Mouse (Mus musculus): ENCODE data around the gene Tal1.
A peak's percentile ranks its signal among the peaks of the same experiment; 100 is the strongest.

Gene Tal1

DNA sequence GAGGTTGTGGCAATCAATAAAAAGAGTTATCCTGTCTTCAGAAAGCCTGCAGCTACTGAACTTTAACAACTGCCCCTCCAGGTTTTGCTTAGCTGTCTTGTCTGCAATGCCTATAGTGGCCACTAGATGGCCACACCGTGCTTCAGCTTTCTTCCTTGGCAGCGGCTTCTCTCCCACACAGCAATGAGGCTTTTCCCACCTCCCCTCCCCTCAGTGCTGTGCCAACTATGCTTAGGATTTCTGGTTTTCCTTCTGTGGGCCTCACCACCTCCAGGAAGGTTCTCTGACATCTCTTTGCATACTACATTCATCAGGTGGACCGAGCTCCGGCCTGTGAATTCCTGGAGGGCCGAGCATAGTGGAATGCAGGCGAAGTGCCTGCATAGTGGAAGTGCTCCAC, 45.5 kb downstream of the Tal1 start:
- peak; percentile 58 for DNase-seq (ENCODE audit: low read depth, low spot score)

DNA sequence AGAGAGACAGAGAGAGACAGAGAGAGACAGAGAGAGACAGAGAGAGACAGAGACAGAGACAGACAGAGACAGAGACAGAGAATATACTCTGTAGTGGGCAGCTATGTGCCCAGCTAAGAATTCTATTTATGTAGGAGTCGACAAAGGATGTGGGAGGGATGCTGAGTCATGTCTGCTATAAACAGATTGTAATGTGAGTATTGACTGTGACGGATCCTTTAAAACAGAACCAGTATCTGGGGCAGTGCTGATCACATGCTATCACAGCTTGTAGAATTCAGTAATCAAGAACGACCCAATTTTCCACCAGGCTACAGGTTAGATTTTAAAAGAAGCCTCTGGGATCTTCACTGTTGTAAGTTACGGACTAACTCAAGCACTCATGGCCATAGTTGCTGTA, 47.3 kb downstream of the Tal1 start:
- DNase-seq (ENCODE audit: low read depth, low spot score), result no peak

DNA sequence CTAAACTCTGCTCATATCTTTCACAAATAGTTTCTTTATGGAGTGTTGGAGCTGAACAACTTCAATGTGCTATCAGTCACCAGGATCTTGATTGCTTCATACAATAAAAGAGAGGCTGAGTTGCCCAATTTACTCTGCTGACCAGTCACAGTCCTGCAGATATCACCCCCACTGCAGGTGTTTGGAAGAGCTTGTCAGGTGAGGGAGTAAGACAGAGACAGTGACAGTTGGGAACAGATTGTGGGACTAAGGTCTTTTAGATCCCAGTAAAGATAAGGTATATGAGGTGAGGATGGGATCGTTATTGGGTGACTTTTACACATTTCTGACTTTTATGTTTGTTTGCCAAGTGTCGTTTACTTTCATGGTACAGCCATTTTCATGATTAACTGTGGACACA, 54.9 kb downstream of the Tal1 start:
- DNase-seq (ENCODE audit: low read depth, low spot score), result no peak

- no peak for DNase-seq (ENCODE audit: low read depth, low spot score)
Measured at GRCm38 (mm10) chr4:115113266-115113665, 57.0 kb downstream of the Tal1 start.

GRCm38 (mm10) chr4:115119642-115120041, 63.4 kb downstream of the Tal1 start:
- DNase-seq (ENCODE audit: low read depth, low spot score), result no peak

GRCm38 (mm10) chr4:115121162-115121561, 64.9 kb downstream of the Tal1 start:
- no peak for DNase-seq (ENCODE audit: low read depth, low spot score)
